Mouse (Mus musculus): ENCODE data around the gene Ier5. TPM values are rescaled to one million over a fixed set of nuclear protein-coding genes. Genes with fewer than 3 reads are reported as not detected.

Gene Ier5
- total RNA-seq, 1 experiment = 11.7 TPM

DNA sequence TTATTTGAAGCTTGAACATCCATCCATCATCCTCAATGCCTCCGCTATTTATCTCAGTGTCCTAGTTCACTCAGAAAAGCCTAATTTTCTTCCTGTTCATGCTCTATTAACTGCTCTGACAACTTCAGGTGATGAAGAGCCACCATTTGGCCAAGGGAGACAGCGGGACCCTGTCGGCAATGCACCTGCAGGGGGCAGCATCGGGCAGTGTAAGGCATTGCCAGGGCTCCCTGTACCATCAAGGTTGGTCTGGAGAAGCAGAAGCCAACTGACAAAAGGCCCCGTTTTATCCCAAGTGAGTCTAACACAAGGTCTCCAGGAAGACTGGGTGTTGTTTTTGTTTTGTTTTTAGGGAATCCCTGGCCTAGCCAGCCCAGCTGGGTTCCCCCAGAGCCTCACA, 50.5 kb downstream of the Ier5 start:
- no peaks in the 10 kb centered on the region for H3K9me3 ChIP-seq (ENCODE audit: control insufficient read depth, insufficient read depth, low read depth, low read length)
- no peak overlapping the region for H3K9ac ChIP-seq (ENCODE audit: insufficient read depth, low read depth, low read length, poor library complexity, severe bottlenecking)
- H3K4me3 ChIP-seq (ENCODE audit: insufficient read depth in 1 of 2, low read depth in 1 of 2, low read length in 2 of 2, poor library complexity in 1 of 2, severe bottlenecking in 1 of 2) = no peak overlapping the region
- no peaks in the 10 kb centered on the region for H3K36me3 ChIP-seq (ENCODE audit: control insufficient read depth, insufficient read depth, low read length, poor library complexity, severe bottlenecking)
- DNase-seq (ENCODE audit: low read depth, low spot score) = peak; percentile 79
- in situ Hi-C loops (cut with MboI; ENCODE audit: low sequenced_read_pairs in 2 of 2, unreplicated experiment in 2 of 2) = loop anchor here in 1 of 2 experiments (25.0 kb wide), 1 partner anchor 463 kb away; no protein-coding TSS in a partner anchor
- TF ChIP-seq ZC3H11A (IDR thresholded peaks at IDR 0.05; ENCODE audit: borderline replicate concordance, low read depth, low read length) (peak; percentile 92), MAFK (IDR thresholded peaks at IDR 0.05; ENCODE audit: insufficient read depth, low read depth, low read length) (no peak)
- H3K4me1 ChIP-seq (ENCODE audit: control insufficient read depth in 2 of 2, insufficient read depth in 2 of 2, low read length in 2 of 2, poor library complexity in 1 of 2) = peaks cover 2 to 17% of the 10 kb centered on the region in 2 experiments; a peak in 3 of 4 replicates
- no peak overlapping the region for H3K27ac ChIP-seq (ENCODE audit: insufficient read depth, low read depth, low read length, poor library complexity, severe bottlenecking)

Other genes starting within 250 kb of the Ier5 start
- 0.31 and 0.42 TPM in 2 replicates for gene Cacna1e, start 215.1 kb downstream of the Ier5 start, total RNA-seq (2012; rRNA removed)
- not detected in 2 replicates for gene Mr1, start 47.2 kb upstream of the Ier5 start, total RNA-seq (2012; rRNA removed)
- 22.7 and 23.9 TPM in 2 replicates for gene Stx6, start 59.1 kb upstream of the Ier5 start, total RNA-seq (2012; rRNA removed)
- 4.2 and 7.8 TPM in 2 replicates for gene BC034090, start 144.8 kb upstream of the Ier5 start, total RNA-seq (2012; rRNA removed)